Mouse (Mus musculus) midbrain, embryonic 12.5 days (tissue): ENCODE data around the gene 1700001O22Rik. TPM values are rescaled to one million over a fixed set of nuclear protein-coding genes. Genes with fewer than 3 reads are reported as not detected.

ENCODE experiments used
- ATAC-seq: fragments of 200-750 bp; cut with Nextera tagmentation; 2 replicates; pipeline ENCODE4 v1.8.0; 2017; ENCODE audit warnings: low read depth, moderate TSS enrichment, moderate library complexity; ENCODE audit not compliant: low FRiP score
- H3K27ac ChIP-seq: fragments of 300-500 bp; sonication (generic); replicated peaks from 2 replicates; pipeline ENCODE4 v1.5.1; 2016; ENCODE audit warnings: mild to moderate bottlenecking
- H3K27me3 ChIP-seq: fragments of 300-500 bp; sonication (generic); 2 replicates; pipeline ENCODE4 v1.6.1; 2016; ENCODE audit warnings: mild to moderate bottlenecking
- H3K36me3 ChIP-seq: fragments of 300-500 bp; sonication (generic); 2 replicates; pipeline ENCODE4 v1.6.1; 2016
- H3K4me1 ChIP-seq: fragments of 300-500 bp; sonication (generic); 2 replicates; pipeline ENCODE4 v1.6.1; 2016
- H3K4me2 ChIP-seq: fragments of 300-500 bp; sonication (generic); replicated peaks from 2 replicates; pipeline ENCODE4 v1.6.1; 2016; ENCODE audit warnings: mild to moderate bottlenecking, moderate library complexity
- H3K4me3 ChIP-seq: fragments of 300-500 bp; sonication (generic); 2 replicates; pipeline ENCODE4 v1.5.1; 2016; ENCODE audit warnings: mild to moderate bottlenecking
- H3K9ac ChIP-seq: fragments of 300-500 bp; sonication (generic); replicated peaks from 2 replicates; pipeline ENCODE4 v1.6.1; 2016; ENCODE audit warnings: mild to moderate bottlenecking, moderate library complexity
- H3K9me3 ChIP-seq: fragments of 300-500 bp; sonication (generic); 2 replicates; pipeline ENCODE4 v1.6.1; 2016; ENCODE audit warnings: mild to moderate bottlenecking
- WGBS: fragments of 180-500 bp; shearing (Covaris S2); methylation state at CpG from one replicate; pipeline ENCODE4 v1.1.7; 2016; 5-methylcytosine and 5-hydroxymethylcytosine counted together
- polyA plus RNA-seq: library from polyadenylated mRNA; unstranded; fragments of >200 nt; fragmentation: Nextera tagmentation; extraction: Ambion mirVana; gene quantifications from 2 replicates; pipeline ENCODE4 v1.2.1, GENCODE M21; 2016

Gene 1700001O22Rik
- polyA plus RNA-seq, 1 experiment from 2014 or later, result 2.6 TPM

DNA sequence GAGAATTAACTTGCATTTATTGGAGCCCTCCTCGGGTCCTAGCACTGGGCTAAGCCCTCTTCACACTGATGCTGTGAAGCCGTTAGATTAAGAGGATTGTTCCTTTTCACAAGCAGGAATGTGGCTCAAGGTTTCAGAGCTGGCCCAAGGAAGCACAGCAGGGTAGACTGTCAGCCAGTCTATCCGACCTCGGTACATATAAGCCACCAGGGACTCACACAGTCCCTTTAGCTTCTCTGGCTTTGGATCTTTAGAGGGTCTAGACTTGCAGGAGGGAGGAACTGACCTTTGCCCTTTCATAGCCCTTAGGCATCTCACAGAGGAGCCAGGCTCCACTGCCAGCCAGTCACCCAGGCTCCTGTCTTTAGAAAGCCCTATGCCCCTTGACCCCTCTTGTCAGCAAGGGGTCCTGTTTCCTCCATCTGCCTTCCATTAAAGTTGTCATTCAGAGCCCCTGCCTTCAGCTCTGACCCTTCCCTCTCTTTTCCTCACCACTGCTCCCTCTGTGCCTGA lies 26.9 kb upstream of the 1700001O22Rik start, which contains the start of gene Asb6:
Gene Asb6, minus strand, starts transcription at position 51 of the 513 bp plus-strand sequence.
- ATAC-seq, result no peak
- no peak within 1 kb of the TSS for H3K9ac ChIP-seq
- H3K4me1 ChIP-seq, result peaks cover 16% of the 10 kb centered on the region
- no peak within 1 kb of the TSS for H3K4me3 ChIP-seq
- WGBS, result 12% methylated on average over 4 of the region's 4 CpGs
- H3K9me3 ChIP-seq, result no peaks in the 10 kb centered on the region
- no peak within 1 kb of the TSS for H3K4me2 ChIP-seq
- no peak within 1 kb of the TSS for H3K27ac ChIP-seq
- no peaks in the 10 kb centered on the region for H3K27me3 ChIP-seq
- peaks cover 12% of the 10 kb centered on the region for H3K36me3 ChIP-seq

DNA sequence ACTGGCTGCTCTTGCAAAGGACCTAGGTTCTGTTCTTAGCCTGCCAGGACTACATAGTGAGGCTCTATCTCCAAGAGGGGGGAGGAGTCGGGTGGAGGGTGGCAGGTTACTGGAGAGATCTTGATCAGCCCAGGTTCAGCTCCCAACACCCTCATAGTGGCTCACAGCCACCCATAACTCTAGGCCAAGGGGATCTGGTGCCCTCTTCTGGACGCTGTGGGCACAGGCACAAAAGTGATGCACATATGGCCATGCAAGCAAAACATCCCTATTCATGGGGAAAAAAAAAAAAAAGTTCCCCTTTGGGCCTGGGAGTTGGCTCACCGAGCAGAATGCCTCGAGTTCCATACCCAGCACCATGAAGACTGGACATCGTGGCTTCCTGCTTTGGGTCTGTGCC lies 25.9 kb upstream of the 1700001O22Rik start:
- H3K9me3 ChIP-seq, result no peaks in the 10 kb centered on the region
- H3K36me3 ChIP-seq, result peaks cover 22% of the 10 kb centered on the region
- no peaks in the 10 kb centered on the region for H3K27me3 ChIP-seq
- no peak overlapping the region for H3K4me2 ChIP-seq
- H3K4me1 ChIP-seq, result peaks cover 16% of the 10 kb centered on the region
- no peak overlapping the region for H3K4me3 ChIP-seq
- ATAC-seq, result no peak
- no peak overlapping the region for H3K27ac ChIP-seq
- WGBS, result 39% methylated on average over 5 of the region's 5 CpGs
- no peak overlapping the region for H3K9ac ChIP-seq

- Histone ChIP-seq H3K4me1 (peaks cover 19% of the 10 kb centered on the region), H3K36me3 (peaks cover 36% of the 10 kb centered on the region), H3K9ac (peak overlapping the region; percentile 88), H3K4me3 (peak overlapping the region; percentile 73), H3K9me3 (no peaks in the 10 kb centered on the region), H3K27ac (0 out of 2 replicates have a peak overlapping the region, but pooled peaks have one; percentile 40), H3K4me2 (peak overlapping the region; percentile 93), H3K27me3 (no peaks in the 10 kb centered on the region)
- WGBS, result under 1% methylated on average over 63 of the region's 63 CpGs
- peak; percentile 81 for ATAC-seq
Measured at GRCm38 (mm10) chr2:30827749-30828475, 24.5 kb upstream of the 1700001O22Rik start.

GRCm38 (mm10) chr2:30826825-30827748 lies 23.6 kb upstream of the 1700001O22Rik start:
- H3K27ac ChIP-seq, result 0 out of 2 replicates have a peak overlapping the region, but pooled peaks have one; percentile 40
- ATAC-seq, result no peak
- peaks cover 23% of the 10 kb centered on the region for H3K4me1 ChIP-seq
- peak overlapping the region; percentile 73 for H3K4me3 ChIP-seq
- H3K9ac ChIP-seq, result peak overlapping the region; percentile 88
- no peaks in the 10 kb centered on the region for H3K27me3 ChIP-seq
- peak overlapping the region; percentile 93 for H3K4me2 ChIP-seq
- peaks cover 44% of the 10 kb centered on the region for H3K36me3 ChIP-seq
- H3K9me3 ChIP-seq, result no peaks in the 10 kb centered on the region
- WGBS, result 36% methylated on average over 26 of the region's 26 CpGs

DNA sequence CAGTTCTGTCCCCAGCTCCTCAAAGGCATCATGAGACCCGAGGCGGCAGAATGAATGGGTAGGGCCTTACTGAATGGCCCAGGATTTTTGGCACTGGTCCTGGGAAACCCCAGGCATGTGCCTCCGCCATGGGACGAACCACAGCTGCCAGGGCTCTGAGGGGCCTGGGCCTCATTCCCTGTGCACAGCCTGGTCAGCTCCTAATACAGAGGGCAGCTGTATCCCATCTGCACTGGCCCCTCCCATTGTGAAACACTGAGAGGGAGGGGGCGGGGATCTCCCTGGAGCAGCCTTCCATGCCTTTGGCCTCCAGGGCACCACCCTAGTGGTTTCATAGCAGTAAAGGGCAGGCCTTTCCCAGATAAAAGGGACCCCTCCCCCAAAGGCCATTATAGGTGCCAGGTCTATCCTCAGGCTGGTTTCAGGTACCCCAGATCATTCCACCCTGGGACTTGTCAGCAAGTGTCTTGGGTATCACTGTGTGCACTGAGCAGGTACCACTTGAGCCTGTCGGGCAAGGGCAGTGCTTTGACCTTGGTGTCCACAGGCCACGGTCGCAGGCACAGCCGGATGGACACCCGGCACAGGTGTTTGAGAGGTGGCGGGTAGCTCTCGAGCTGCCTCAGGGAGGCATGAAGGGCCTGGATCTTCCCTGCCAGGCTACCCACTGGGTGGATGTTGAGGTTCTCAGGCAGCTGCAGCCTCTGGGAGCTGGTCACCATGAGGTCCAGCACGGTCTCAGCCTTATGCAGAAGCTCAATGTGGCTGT lies 20.1 kb upstream of the 1700001O22Rik start:
- Histone ChIP-seq H3K9ac (0 out of 2 replicates have a peak overlapping the region, but pooled peaks have one; percentile 28), H3K27me3 (no peaks in the 10 kb centered on the region), H3K27ac (peak overlapping the region; percentile 46; the same call in 1 of the 2 replicates), H3K4me1 (peaks cover 23% of the 10 kb centered on the region), H3K36me3 (peaks cover 79% of the 10 kb centered on the region), H3K4me2 (no peak overlapping the region), H3K4me3 (no peak overlapping the region), H3K9me3 (peaks cover 6% of the 10 kb centered on the region; the same call in 1 of the 2 replicates)
- WGBS, result 85% methylated on average over 13 of the region's 13 CpGs
- no peak for ATAC-seq

- Histone ChIP-seq H3K4me2 (no peak overlapping the region), H3K36me3 (peaks cover 83% of the 10 kb centered on the region), H3K27me3 (no peaks in the 10 kb centered on the region), H3K27ac (no peak overlapping the region), H3K4me1 (peaks cover 21% of the 10 kb centered on the region), H3K9ac (no peak overlapping the region), H3K9me3 (peaks cover 6% of the 10 kb centered on the region; the same call in 1 of the 2 replicates), H3K4me3 (no peak overlapping the region)
- no peak for ATAC-seq
- 91% methylated on average over 8 of the region's 8 CpGs for WGBS
Measured at GRCm38 (mm10) chr2:30822460-30822859, 19.0 kb upstream of the 1700001O22Rik start.

DNA sequence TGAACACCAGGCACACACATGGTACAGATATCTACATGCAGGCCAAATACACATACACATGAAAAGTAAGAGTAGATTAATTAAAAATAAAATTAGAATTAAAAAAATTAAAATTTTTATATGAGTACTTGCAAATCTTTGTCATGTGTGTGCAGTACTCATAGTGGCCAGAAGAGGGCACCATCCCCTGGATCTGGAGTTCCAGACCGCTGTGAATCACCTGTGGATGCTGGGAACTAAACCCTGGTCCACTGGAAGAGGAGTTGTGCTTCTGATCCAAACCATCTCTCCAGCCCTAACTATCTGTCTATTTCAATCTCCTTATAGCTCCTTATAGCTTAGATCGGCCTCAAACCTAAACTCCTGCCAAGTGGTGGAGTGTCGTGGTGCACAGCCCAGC lies 17.6 kb upstream of the 1700001O22Rik start:
- WGBS, result 97% methylated on average over 3 of the region's 3 CpGs
- ATAC-seq, result no peak
- Histone ChIP-seq H3K4me1 (peaks cover 7% of the 10 kb centered on the region; the same call in 1 of the 2 replicates), H3K27ac (no peak overlapping the region), H3K4me3 (no peak overlapping the region), H3K27me3 (no peaks in the 10 kb centered on the region), H3K36me3 (peaks cover 86% of the 10 kb centered on the region), H3K4me2 (no peak overlapping the region), H3K9ac (no peak overlapping the region), H3K9me3 (peaks cover 6% of the 10 kb centered on the region; the same call in 1 of the 2 replicates)

GRCm38 (mm10) chr2:30819873-30820272 lies 16.4 kb upstream of the 1700001O22Rik start:
- peaks cover 6% of the 10 kb centered on the region; the same call in 1 of the 2 replicates for H3K9me3 ChIP-seq
- peaks cover 7% of the 10 kb centered on the region; the same call in 1 of the 2 replicates for H3K4me1 ChIP-seq
- no peak overlapping the region for H3K4me2 ChIP-seq
- H3K4me3 ChIP-seq, result no peak overlapping the region
- 97% methylated on average over 5 of the region's 5 CpGs for WGBS
- no peaks in the 10 kb centered on the region for H3K27me3 ChIP-seq
- H3K9ac ChIP-seq, result no peak overlapping the region
- ATAC-seq, result no peak
- no peak overlapping the region for H3K27ac ChIP-seq
- peaks cover 86% of the 10 kb centered on the region for H3K36me3 ChIP-seq

GRCm38 (mm10) chr2:30816383-30816782 lies 12.9 kb upstream of the 1700001O22Rik start:
- Histone ChIP-seq H3K4me2 (no peak overlapping the region), H3K9me3 (peaks cover 6% of the 10 kb centered on the region; the same call in 1 of the 2 replicates), H3K36me3 (peaks cover 83% of the 10 kb centered on the region), H3K9ac (no peak overlapping the region), H3K27me3 (no peaks in the 10 kb centered on the region), H3K4me1 (no peaks in the 10 kb centered on the region), H3K27ac (no peak overlapping the region), H3K4me3 (no peak overlapping the region)
- ATAC-seq, result no peak
- WGBS, result 85% methylated on average over 1 of the region's 1 CpGs

DNA sequence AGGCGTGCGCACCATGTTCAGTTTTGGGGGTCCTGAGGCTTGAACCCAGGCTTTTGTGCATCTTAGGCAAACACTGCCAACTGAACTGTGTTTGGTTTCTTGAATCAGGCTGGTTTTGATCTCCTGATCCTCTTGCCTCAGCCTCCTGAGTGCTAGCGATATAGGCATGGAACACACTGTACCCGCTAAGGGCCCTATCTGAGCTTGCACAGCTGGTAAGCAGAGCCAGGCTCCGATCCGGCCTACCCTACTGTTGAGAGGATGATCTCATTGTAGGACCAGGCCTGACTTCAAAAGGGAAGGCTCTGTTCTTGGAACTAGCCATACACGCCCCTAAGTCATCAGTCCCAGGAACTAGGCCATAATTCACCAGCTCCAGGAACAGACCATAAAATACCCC lies 7.1 kb upstream of the 1700001O22Rik start:
- Histone ChIP-seq H3K27ac (no peak overlapping the region), H3K9me3 (no peaks in the 10 kb centered on the region), H3K36me3 (peaks cover 39% of the 10 kb centered on the region), H3K9ac (no peak overlapping the region), H3K4me3 (no peak overlapping the region), H3K4me1 (peaks cover 24% of the 10 kb centered on the region), H3K27me3 (0 out of 2 replicates have a peak, but pooled peaks cover 4% of the 10 kb centered on the region), H3K4me2 (0 out of 2 replicates have a peak overlapping the region, but pooled peaks have one; percentile 7)
- ATAC-seq, result no peak
- 93% methylated on average over 7 of the region's 7 CpGs for WGBS

DNA sequence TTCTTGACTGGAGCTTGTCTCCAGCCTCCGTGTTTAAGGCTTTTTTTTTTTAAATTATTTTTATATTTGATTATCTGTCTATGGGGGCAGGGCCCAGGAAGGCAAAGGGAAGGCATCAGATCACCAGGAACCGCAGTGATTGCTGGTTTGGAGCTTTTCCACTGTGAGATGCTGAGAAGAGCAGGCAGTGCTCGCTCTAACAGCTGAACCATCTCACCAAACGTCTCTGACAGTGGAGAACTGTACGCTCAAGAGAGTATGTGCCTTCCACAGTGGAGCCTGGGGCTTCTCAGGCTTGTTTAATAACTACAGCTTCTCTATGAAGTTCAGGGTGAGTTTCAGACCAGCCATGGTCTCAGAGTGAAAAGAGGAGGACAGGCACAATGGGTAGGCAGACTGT lies 6.0 kb upstream of the 1700001O22Rik start:
- Histone ChIP-seq H3K4me2 (peak overlapping the region; percentile 40), H3K4me3 (peak overlapping the region; percentile 10; the same call in 1 of the 2 replicates)
- WGBS, result 85% methylated on average over 5 of the region's 5 CpGs

More for the DNA sequence above, 6.0 kb upstream of the 1700001O22Rik start:
- H3K27me3 ChIP-seq, result peaks cover 8% of the 10 kb centered on the region; the same call in 1 of the 2 replicates
- no peaks in the 10 kb centered on the region for H3K9me3 ChIP-seq
- no peak overlapping the region for H3K27ac ChIP-seq
- H3K9ac ChIP-seq, result no peak overlapping the region
- peaks cover 28% of the 10 kb centered on the region for H3K36me3 ChIP-seq
- peaks cover 24% of the 10 kb centered on the region for H3K4me1 ChIP-seq
- ATAC-seq, result no peak
